Mouse (Mus musculus) layer of hippocampus, adult 18-20 months (tissue): ENCODE data around the gene Vmn1r166. TPM values are rescaled to one million over a fixed set of nuclear protein-coding genes. Genes with fewer than 3 reads are reported as not detected.
"Not testable (repeated sequence)": the region's sequence is repeated elsewhere in the genome, so short reads cannot be mapped to it uniquely, and the experiment has no call there.

Experiments
- DNase-seq, 2 experiments: peaks; one replicate each; pipeline ENCODE4 v3.0.0; 2022; ENCODE audit warnings: low spot score in 2 of 2
- long read RNA-seq: library from polyadenylated mRNA; stranded (forward); transcript quantifications from one replicate; pipeline ENCODE4 v2.0.0, GENCODE M21; 2021
- total RNA-seq, 2 experiments: library from RNA; stranded (reverse); gene quantifications; 2 replicates each; pipeline ENCODE4 v1.2.3; 2021

Vmn1r166 gene
- total RNA-seq = not detected
- long read RNA-seq = 0 reads

DNA sequence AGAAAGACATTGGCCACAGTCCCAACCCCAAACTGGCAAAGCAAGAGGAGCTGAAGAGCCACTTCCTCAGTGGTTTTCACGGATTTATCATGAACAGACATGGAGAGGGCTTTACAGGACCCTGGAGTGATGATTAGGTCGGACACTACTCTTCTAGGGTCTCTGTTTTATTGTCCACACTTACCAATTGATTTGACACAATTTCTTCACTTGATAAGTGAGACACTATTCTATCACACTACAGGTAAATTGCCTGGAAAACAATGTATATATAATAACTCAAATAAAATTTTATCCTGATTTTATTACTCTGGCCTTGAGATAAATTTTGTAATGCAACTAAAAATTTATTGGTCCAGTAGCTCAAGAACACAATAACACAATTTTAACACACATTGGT lies at the start of gene Vmn1r166:
TSS of gene Vmn1r166 (minus strand) at position 101 of the 400 bp plus-strand sequence.
- not testable (repeated sequence) for DNase-seq

DNA sequence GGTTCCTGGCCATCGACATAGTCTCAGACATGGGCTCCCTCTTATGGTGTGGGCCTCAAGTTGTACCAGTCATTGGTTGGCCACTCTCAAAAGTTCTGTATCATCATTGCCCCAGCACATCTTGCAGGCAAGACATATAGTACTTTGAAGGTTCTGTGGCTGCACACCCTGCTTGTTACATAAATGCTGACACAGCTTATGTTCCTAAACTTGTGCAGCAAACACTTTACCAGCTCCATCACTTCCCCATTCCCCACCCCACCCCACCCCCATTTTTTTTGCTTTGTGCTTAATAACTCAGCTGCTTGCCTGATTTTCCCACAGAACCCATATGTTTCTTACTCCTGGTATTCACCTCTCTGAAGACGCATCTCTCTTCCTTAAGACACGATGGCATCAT lies 49.4 kb upstream of the Vmn1r166 start, which contains the start of gene Nlrp4e:
TSS of gene Nlrp4e (plus strand) at position 301 of the 400 bp plus-strand sequence.
- DNase-seq = not testable (repeated sequence)

DNA sequence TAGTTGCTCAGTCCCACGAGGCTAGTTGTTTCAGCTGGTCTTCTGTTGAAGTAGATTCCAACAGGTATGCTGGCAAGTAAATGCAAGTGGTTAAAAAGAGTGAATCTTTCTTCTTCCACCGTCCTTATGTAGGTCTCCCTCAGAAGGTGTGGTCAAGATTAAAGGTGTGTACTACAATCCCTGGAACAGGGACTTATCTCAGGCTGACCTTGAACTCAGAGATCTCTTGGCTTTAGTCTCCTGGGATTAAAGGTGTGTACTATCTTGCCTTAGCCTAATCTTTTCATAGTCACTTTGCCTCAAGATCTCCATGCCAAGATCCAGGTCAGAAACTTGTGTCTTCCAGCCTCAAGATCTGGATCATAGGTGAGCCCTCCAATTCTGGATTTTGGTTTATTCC lies 27.3 kb upstream of the Vmn1r166 start, which contains the start of gene Gm6902:
TSS of gene Gm6902 (minus strand) at position 101 of the 400 bp plus-strand sequence.
- DNase-seq = not testable (repeated sequence)

DNA sequence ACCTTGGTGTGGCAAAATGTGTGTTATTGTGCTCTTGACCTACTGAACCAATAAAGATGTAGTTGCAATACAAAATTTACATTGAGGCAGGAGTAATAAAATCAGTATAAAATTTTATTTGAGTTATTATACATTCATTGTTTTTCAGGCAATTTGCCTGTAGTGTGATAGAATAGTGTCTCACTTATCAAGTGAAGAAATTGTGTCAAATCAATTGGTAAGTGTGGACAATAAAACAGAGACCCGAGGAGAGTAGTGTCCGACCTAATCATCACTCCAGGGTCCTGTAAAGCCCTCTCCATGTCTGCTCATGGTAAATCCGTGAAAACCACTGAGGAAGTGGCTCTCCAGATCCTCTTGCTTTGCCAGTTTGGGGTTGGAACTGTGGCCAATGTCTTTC lies 34.5 kb downstream of the Vmn1r166 start, which contains the start of gene Vmn1r165:
TSS of gene Vmn1r165 (plus strand) at position 301 of the 400 bp plus-strand sequence.
- not testable (repeated sequence) for DNase-seq

Other genes with a start within 250 kb of the Vmn1r166 start
- gene Gm4216, start 231.8 kb downstream of the Vmn1r166 start, total RNA-seq = not detected
- not detected for gene Vmn1r163, start 196.1 kb downstream of the Vmn1r166 start, total RNA-seq
- gene Gm8720, start 184.2 kb downstream of the Vmn1r166 start, total RNA-seq = not detected
- not detected for gene Gm10662, start 107.2 kb downstream of the Vmn1r166 start, total RNA-seq
- not detected for gene Vmn1r165, start 34.4 kb downstream of the Vmn1r166 start, total RNA-seq
- not detected for gene Gm6902, start 27.2 kb upstream of the Vmn1r166 start, total RNA-seq
- gene Nlrp4e, start 49.5 kb upstream of the Vmn1r166 start, total RNA-seq = not detected
- gene Nlrp5, start 134.2 kb upstream of the Vmn1r166 start, total RNA-seq = under 1 TPM in 1 of 2 experiments, not detected in 1; 0.30 TPM